Mouse (Mus musculus) midbrain, embryonic 11.5 days (tissue): Measurements from ENCODE around the gene Gm49358. TPM values are rescaled to one million over a fixed set of nuclear protein-coding genes. Genes with fewer than 3 reads are reported as not detected.

ENCODE experiments used
- ATAC-seq: fragments of 200-750 bp; cut with Nextera tagmentation; 2 replicates; pipeline ENCODE4 v1.8.0; 2017; ENCODE audit warnings: moderate TSS enrichment, moderate library complexity; ENCODE audit not compliant: low FRiP score
- DNase-seq: peaks from one replicate; pipeline ENCODE4 v3.0.0; 2015; ENCODE audit warnings: low spot score; ENCODE audit errors: missing footprints
- H3K27ac ChIP-seq: fragments of 300-500 bp; sonication (generic); 2 replicates; pipeline ENCODE4 v1.5.1; 2014; ENCODE audit warnings: low read depth, low read length
- H3K27me3 ChIP-seq: fragments of 300-500 bp; sonication (generic); 2 replicates; pipeline ENCODE4 v1.6.1; 2014; ENCODE audit warnings: mild to moderate bottlenecking, low read length, moderate library complexity, mixed read lengths; ENCODE audit not compliant: control insufficient read depth, insufficient read depth
- H3K36me3 ChIP-seq: fragments of 300-500 bp; sonication (generic); 2 replicates; pipeline ENCODE4 v1.6.1; 2014; ENCODE audit warnings: mild to moderate bottlenecking, low read length, moderate library complexity, mixed read lengths; ENCODE audit not compliant: control insufficient read depth, insufficient read depth
- H3K4me1 ChIP-seq: fragments of 300-500 bp; sonication (generic); 2 replicates; pipeline ENCODE4 v1.6.1; 2014; ENCODE audit warnings: low read length; ENCODE audit not compliant: control insufficient read depth, insufficient read depth
- H3K4me2 ChIP-seq: fragments of 300-500 bp; sonication (generic); 2 replicates; pipeline ENCODE4 v1.6.1; 2014; ENCODE audit warnings: mild to moderate bottlenecking, moderate library complexity
- H3K4me3 ChIP-seq: fragments of 300-500 bp; sonication (generic); 2 replicates; pipeline ENCODE4 v1.5.1; 2014; ENCODE audit warnings: low read depth, low read length
- H3K9ac ChIP-seq: fragments of 300-500 bp; sonication (generic); 2 replicates; pipeline ENCODE4 v1.6.1; 2014; ENCODE audit warnings: low read length
- H3K9me3 ChIP-seq: fragments of 300-500 bp; sonication (generic); 2 replicates; pipeline ENCODE4 v1.6.1; 2016; ENCODE audit warnings: low read length; ENCODE audit not compliant: control insufficient read depth
- WGBS: fragments of 180-500 bp; shearing (Covaris S2); extraction: QIAGEN DNeasy Blood & Tissue Kit; methylation state at CpG from one replicate; pipeline ENCODE4 v1.1.7; 2014; 5-methylcytosine and 5-hydroxymethylcytosine counted together
- polyA plus RNA-seq: library from polyadenylated mRNA; unstranded; fragments of >200 nt; fragmentation: Nextera tagmentation; extraction: Ambion mirVana; gene quantifications from 2 replicates; pipeline ENCODE4 v1.2.1, GENCODE M21; 2014

The Gm49358 gene
- polyA plus RNA-seq, 1 experiment from 2014 or later = not detected

- ATAC-seq (no peak), DNase-seq (no peak)
- H3K27me3 ChIP-seq = no peaks in the 10 kb centered on the region
- H3K4me1 ChIP-seq = no peaks in the 10 kb centered on the region
- H3K9ac ChIP-seq = no peak overlapping the region
- no peaks in the 10 kb centered on the region for H3K36me3 ChIP-seq
- no peak overlapping the region for H3K4me3 ChIP-seq
- H3K9me3 ChIP-seq = no peaks in the 10 kb centered on the region
- 90% methylated on average over 6 of the region's 6 CpGs for WGBS
- H3K27ac ChIP-seq = no peak overlapping the region
- no peak overlapping the region for H3K4me2 ChIP-seq
Observed at GRCm38 (mm10) chr10:86862496-86862895, 98.7 kb downstream of the Gm49358 start.

DNA sequence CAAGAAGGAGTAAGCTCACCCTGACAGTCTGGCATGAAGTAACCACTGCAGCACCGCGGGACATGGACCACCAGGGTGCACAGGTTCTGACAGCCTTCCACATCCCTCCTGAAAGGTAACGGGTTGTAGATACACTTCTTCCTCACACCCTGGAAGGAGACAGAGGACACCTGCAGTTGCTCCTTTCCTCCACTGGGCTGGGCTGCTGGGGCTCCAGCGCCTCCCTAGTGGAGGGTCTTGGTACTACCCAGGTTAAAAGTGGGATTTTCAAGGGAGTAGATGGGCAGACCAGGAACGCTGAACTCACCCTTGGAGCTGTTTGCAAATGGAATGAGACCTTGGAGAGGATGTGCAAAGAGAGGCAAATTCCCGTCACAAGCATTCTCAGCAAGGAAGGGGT lies 99.7 kb downstream of the Gm49358 start:
- DNase-seq (no peak), ATAC-seq (no peak)
- Histone ChIP-seq H3K4me2 (no peak overlapping the region), H3K27me3 (no peaks in the 10 kb centered on the region), H3K4me1 (no peaks in the 10 kb centered on the region), H3K36me3 (no peaks in the 10 kb centered on the region), H3K9ac (no peak overlapping the region), H3K4me3 (no peak overlapping the region), H3K9me3 (no peaks in the 10 kb centered on the region), H3K27ac (no peak overlapping the region)
- 87% methylated on average over 6 of the region's 6 CpGs for WGBS

- Histone ChIP-seq H3K9me3 (no peaks in the 10 kb centered on the region), H3K4me1 (no peaks in the 10 kb centered on the region), H3K36me3 (no peaks in the 10 kb centered on the region), H3K4me2 (no peak overlapping the region), H3K9ac (no peak overlapping the region), H3K4me3 (no peak overlapping the region), H3K27ac (no peak overlapping the region), H3K27me3 (no peaks in the 10 kb centered on the region)
- 89% methylated on average over 7 of the region's 7 CpGs for WGBS
- DNase-seq (no peak), ATAC-seq (no peak)
Observed at GRCm38 (mm10) chr10:86872121-86872520, 108.3 kb downstream of the Gm49358 start.

- no peak for ATAC-seq
- 84% methylated on average over 5 of the region's 5 CpGs for whole genome bisulfite sequencing
Observed at GRCm38 (mm10) chr10:86872591-86872990, 108.8 kb downstream of the Gm49358 start.

DNA sequence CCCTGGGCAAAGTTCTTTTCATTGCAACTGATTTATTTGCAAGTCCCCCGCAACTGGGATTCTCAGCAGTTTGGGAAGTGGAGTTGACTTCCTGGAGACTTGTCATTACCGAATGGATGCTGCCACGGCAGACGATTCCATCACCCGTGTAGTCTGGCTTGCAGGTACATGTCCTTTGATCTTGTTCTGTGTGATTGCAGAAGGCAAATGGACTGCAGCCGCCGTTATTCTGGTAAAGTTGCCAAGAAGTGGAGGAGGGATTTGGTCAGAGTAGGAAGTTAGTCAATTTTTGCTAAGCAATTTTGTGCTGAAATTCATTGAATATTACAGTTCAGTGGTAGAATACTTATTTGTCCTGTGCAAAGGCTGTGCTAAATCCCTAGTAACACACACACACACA lies 114.9 kb downstream of the Gm49358 start:
- Histone ChIP-seq H3K4me3 (no peak overlapping the region), H3K36me3 (no peaks in the 10 kb centered on the region), H3K4me1 (no peaks in the 10 kb centered on the region), H3K9ac (no peak overlapping the region), H3K4me2 (no peak overlapping the region), H3K27me3 (no peaks in the 10 kb centered on the region), H3K27ac (no peak overlapping the region), H3K9me3 (no peaks in the 10 kb centered on the region)
- WGBS = 85% methylated on average over 7 of the region's 7 CpGs
- DNase-seq (no peak), ATAC-seq (no peak)

More at GRCm38 (mm10) chr10:86872591-86872990, 108.8 kb downstream of the Gm49358 start:
- no peaks in the 10 kb centered on the region for H3K27me3 ChIP-seq
- no peaks in the 10 kb centered on the region for H3K36me3 ChIP-seq
- H3K4me3 ChIP-seq = no peak overlapping the region
- H3K4me2 ChIP-seq = no peak overlapping the region
- no peaks in the 10 kb centered on the region for H3K4me1 ChIP-seq
- no peak overlapping the region for H3K27ac ChIP-seq
- DNase-seq = no peak
- no peaks in the 10 kb centered on the region for H3K9me3 ChIP-seq
- H3K9ac ChIP-seq = no peak overlapping the region

DNA sequence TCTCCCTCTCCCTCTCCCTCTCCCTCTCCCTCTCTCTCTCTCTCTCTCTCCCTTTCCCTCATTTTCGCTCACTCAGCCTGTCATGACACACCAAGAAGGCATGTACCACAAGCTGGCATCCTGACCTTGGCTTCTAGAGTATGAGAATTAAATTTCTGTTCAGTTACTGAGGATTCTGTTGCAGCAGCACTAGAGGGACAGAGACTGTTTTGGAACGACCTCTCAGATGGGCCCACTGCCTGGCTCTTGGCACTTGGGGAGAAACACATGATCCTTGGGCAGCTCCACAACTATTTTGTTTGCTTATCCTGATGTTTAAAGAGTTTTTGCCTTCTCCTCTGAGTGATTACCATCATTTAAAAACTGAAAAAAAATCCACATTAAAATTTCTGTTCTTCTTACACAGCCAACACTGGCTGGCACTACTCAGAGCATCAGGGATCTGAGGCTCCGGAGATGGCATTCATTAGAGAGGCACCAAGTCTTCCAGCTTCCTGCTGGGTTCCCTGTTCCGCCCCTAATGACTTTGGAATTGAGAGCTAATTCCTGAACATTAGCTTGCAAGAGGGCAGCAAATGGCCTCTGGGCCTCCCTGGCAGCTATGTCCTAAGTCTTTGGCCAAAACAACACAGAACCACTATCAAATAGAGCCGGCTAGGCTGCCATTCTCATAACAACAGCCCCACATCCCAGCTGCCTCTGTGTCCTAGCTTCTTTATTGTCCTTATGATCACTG lies 116.5 kb downstream of the Gm49358 start:
- no peak overlapping the region for H3K4me3 ChIP-seq
- H3K36me3 ChIP-seq = no peaks in the 10 kb centered on the region
- no peaks in the 10 kb centered on the region for H3K9me3 ChIP-seq
- H3K27ac ChIP-seq = no peak overlapping the region
- DNase-seq = no peak
- no peak overlapping the region for H3K9ac ChIP-seq
- ATAC-seq = no peak
- H3K27me3 ChIP-seq = no peaks in the 10 kb centered on the region
- H3K4me1 ChIP-seq = no peaks in the 10 kb centered on the region
- no peak overlapping the region for H3K4me2 ChIP-seq
- WGBS = 58% methylated on average over 5 of the region's 5 CpGs

DNA sequence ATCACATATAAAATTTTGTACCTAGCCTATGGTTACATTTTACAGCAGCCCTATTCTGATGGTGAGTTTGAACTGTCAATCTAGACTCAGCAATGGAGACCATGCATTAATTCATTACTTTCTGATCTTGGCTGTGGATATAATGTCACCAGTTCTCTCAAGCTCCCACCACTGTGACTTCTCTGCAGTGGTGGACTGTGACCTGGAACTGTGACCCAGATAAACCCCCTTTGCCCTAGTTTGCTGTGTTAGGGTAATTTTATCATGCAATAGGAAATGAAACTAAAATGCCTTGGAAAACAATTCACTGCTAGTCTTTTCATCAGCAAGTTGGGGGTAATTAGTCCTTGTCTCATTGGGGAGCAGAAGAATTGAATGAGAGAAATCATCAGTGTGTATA lies 117.7 kb downstream of the Gm49358 start:
- Histone ChIP-seq H3K27ac (no peak overlapping the region), H3K27me3 (no peaks in the 10 kb centered on the region), H3K9ac (no peak overlapping the region), H3K9me3 (no peaks in the 10 kb centered on the region), H3K4me2 (no peak overlapping the region), H3K36me3 (no peaks in the 10 kb centered on the region), H3K4me1 (no peaks in the 10 kb centered on the region), H3K4me3 (no peak overlapping the region)
- ATAC-seq = no peak
- DNase-seq = no peak

Other genes with a start within 250 kb of the Gm49358 start
- 477 and 506 TPM in 2 replicates for gene Hsp90b1, start 58.5 kb upstream of the Gm49358 start, polyA plus RNA-seq
- 1.9 and 2.5 TPM in 2 replicates for gene Ttc41, start 58.2 kb upstream of the Gm49358 start, polyA plus RNA-seq
- gene Nt5dc3, start 15.0 kb downstream of the Gm49358 start, polyA plus RNA-seq = 1.1 and 1.7 TPM in 2 replicates
- gene Stab2, start 244.1 kb downstream of the Gm49358 start, polyA plus RNA-seq = 0.25 and 0.26 TPM in 2 replicates